Mouse (Mus musculus): ENCODE results near the gene Kdm5a. TPM values are rescaled to one million over a fixed set of nuclear protein-coding genes. Genes with fewer than 3 reads are reported as not detected.

Gene Kdm5a
- total RNA-seq, 2 experiments from 2014 or later, result 21.1 to 23.8 TPM

- intact Hi-C loops (cut with DNase I; ENCODE audit: low total_unique reads), result no loop called here
- DNase-seq, result no peak
Measured at GRCm38 (mm10) chr6:120395622-120396345, 31.9 kb downstream of the Kdm5a start.

- intact Hi-C loops (cut with DNase I; ENCODE audit: low total_unique reads), result no loop called here
- DNase-seq, result no peak
Measured at GRCm38 (mm10) chr6:120403936-120404335, 40.0 kb downstream of the Kdm5a start.

GRCm38 (mm10) chr6:120438161-120438560 is 74.2 kb downstream of the Kdm5a start:
- DNase-seq, result no peak
- intact Hi-C loops (cut with DNase I; ENCODE audit: low total_unique reads), result no loop called here

GRCm38 (mm10) chr6:120442171-120442749 is 78.3 kb downstream of the Kdm5a start:
- intact Hi-C loops (cut with DNase I; ENCODE audit: low total_unique reads), result loop anchor here (2.0 kb wide), 1 partner anchor 15 kb away; no protein-coding TSS in a partner anchor
- DNase-seq, result no peak

GRCm38 (mm10) chr6:120443363-120444355 is 79.7 kb downstream of the Kdm5a start:
- no peak for DNase-seq
- intact Hi-C loops (cut with DNase I; ENCODE audit: low total_unique reads), result loop anchor here (2.0 kb wide), 1 partner anchor 17 kb away; no protein-coding TSS in a partner anchor

GRCm38 (mm10) chr6:120450208-120450607 is 86.3 kb downstream of the Kdm5a start:
- DNase-seq, result no peak
- intact Hi-C loops (cut with DNase I; ENCODE audit: low total_unique reads), result no loop called here

- no peak for DNase-seq
- intact Hi-C loops (cut with DNase I; ENCODE audit: low total_unique reads), result no loop called here
Measured at GRCm38 (mm10) chr6:120452384-120453102, 88.6 kb downstream of the Kdm5a start.

GRCm38 (mm10) chr6:120453103-120453445 is 89.2 kb downstream of the Kdm5a start:
- no peak for DNase-seq
- intact Hi-C loops (cut with DNase I; ENCODE audit: low total_unique reads), result no loop called here

- intact Hi-C loops (cut with DNase I; ENCODE audit: low total_unique reads), result no loop called here
- no peak for DNase-seq
Measured at GRCm38 (mm10) chr6:120453556-120453955, 89.6 kb downstream of the Kdm5a start.

- no peak for DNase-seq
- intact Hi-C loops (cut with DNase I; ENCODE audit: low total_unique reads), result no loop called here
Measured at GRCm38 (mm10) chr6:120454627-120455077, 90.7 kb downstream of the Kdm5a start.

GRCm38 (mm10) chr6:120457074-120457473 is 93.2 kb downstream of the Kdm5a start:
- DNase-seq, result no peak
- intact Hi-C loops (cut with DNase I; ENCODE audit: low total_unique reads), result no loop called here

- intact Hi-C loops (cut with DNase I; ENCODE audit: low total_unique reads), result no loop called here
- DNase-seq, result no peak
Measured at GRCm38 (mm10) chr6:120457751-120458150, 93.8 kb downstream of the Kdm5a start.

- DNase-seq, result no peak
- intact Hi-C loops (cut with DNase I; ENCODE audit: low total_unique reads), result no loop called here
Measured at GRCm38 (mm10) chr6:120461217-120461616, 97.3 kb downstream of the Kdm5a start.

GRCm38 (mm10) chr6:120462251-120462650 is 98.3 kb downstream of the Kdm5a start:
- intact Hi-C loops (cut with DNase I; ENCODE audit: low total_unique reads), result no loop called here
- DNase-seq, result no peak

- peak; percentile 70 for DNase-seq
- intact Hi-C loops (cut with DNase I; ENCODE audit: low total_unique reads), result no loop called here
Measured at GRCm38 (mm10) chr6:120463086-120463871, 99.4 kb downstream of the Kdm5a start, which contains the start of gene Il17ra. Il17ra (plus strand) TSS chr6:120463247.

- intact Hi-C loops (cut with DNase I; ENCODE audit: low total_unique reads), result no loop called here
- DNase-seq, result no peak
Measured at GRCm38 (mm10) chr6:120463884-120464283, 100.0 kb downstream of the Kdm5a start.

GRCm38 (mm10) chr6:120464406-120464939 is 100.5 kb downstream of the Kdm5a start:
- intact Hi-C loops (cut with DNase I; ENCODE audit: low total_unique reads), result no loop called here
- no peak for DNase-seq

GRCm38 (mm10) chr6:120465393-120465792 is 101.5 kb downstream of the Kdm5a start:
- DNase-seq, result no peak
- intact Hi-C loops (cut with DNase I; ENCODE audit: low total_unique reads), result no loop called here
